Mouse (Mus musculus) lung, embryonic 15.5 days (tissue): ENCODE results near the gene Wasl. TPM values are rescaled to one million over a fixed set of nuclear protein-coding genes. Genes with fewer than 3 reads are reported as not detected.

Experiments
- ATAC-seq: fragments of 200-750 bp; cut with Nextera tagmentation; 2 replicates; pipeline ENCODE4 v1.8.0; 2017; ENCODE audit warnings: moderate number of reproducible peaks, borderline replicate concordance; ENCODE audit not compliant: low FRiP score, low TSS enrichment; ENCODE audit errors: extremely low read depth
- H3K27ac ChIP-seq: fragments of 300-500 bp; sonication (generic); 2 replicates; pipeline ENCODE4 v1.5.1; 2015; ENCODE audit warnings: moderate library complexity, mild to moderate bottlenecking, inconsistent platforms
- H3K27me3 ChIP-seq: fragments of 300-500 bp; sonication (generic); 2 replicates; pipeline ENCODE4 v1.6.1; 2015; ENCODE audit warnings: inconsistent platforms
- H3K36me3 ChIP-seq: fragments of 300-500 bp; sonication (generic); 2 replicates; pipeline ENCODE4 v1.6.1; 2015; ENCODE audit warnings: inconsistent platforms
- H3K4me1 ChIP-seq: fragments of 300-500 bp; sonication (generic); 2 replicates; pipeline ENCODE4 v1.6.1; 2015; ENCODE audit warnings: inconsistent platforms
- H3K4me2 ChIP-seq: fragments of 300-500 bp; sonication (generic); 2 replicates; pipeline ENCODE4 v1.6.1; 2015; ENCODE audit warnings: inconsistent platforms, mild to moderate bottlenecking, moderate library complexity
- H3K4me3 ChIP-seq: fragments of 300-500 bp; sonication (generic); 2 replicates; pipeline ENCODE4 v1.5.1; 2015; ENCODE audit warnings: mild to moderate bottlenecking, inconsistent platforms
- H3K9ac ChIP-seq: fragments of 300-500 bp; sonication (generic); 2 replicates; pipeline ENCODE4 v1.6.1; 2015; ENCODE audit warnings: inconsistent platforms
- H3K9me3 ChIP-seq: fragments of 300-500 bp; sonication (generic); 2 replicates; pipeline ENCODE4 v1.6.1; 2016; ENCODE audit warnings: inconsistent platforms
- WGBS: fragments of 180-500 bp; shearing (Covaris S2); methylation state at CpG from one replicate; pipeline ENCODE4 v1.1.7; 2015; 5-methylcytosine and 5-hydroxymethylcytosine counted together
- polyA plus RNA-seq: library from polyadenylated mRNA; unstranded; fragments of >200 nt; fragmentation: Nextera tagmentation; extraction: Ambion mirVana; gene quantifications from 2 replicates; pipeline ENCODE4 v1.2.1, GENCODE M21; 2015

Gene Wasl
- polyA plus RNA-seq, 1 experiment from 2014 or later: 68.5 TPM

GRCm38 (mm10) chr6:24572431-24572830 lies 92.4 kb downstream of the Wasl start:
- H3K27me3 ChIP-seq: no peaks in the 10 kb centered on the region
- H3K9me3 ChIP-seq: no peaks in the 10 kb centered on the region
- H3K4me1 ChIP-seq: no peaks in the 10 kb centered on the region
- WGBS: 89% methylated on average over 14 of the region's 14 CpGs
- no peak for ATAC-seq
- no peak overlapping the region for H3K9ac ChIP-seq
- no peak overlapping the region for H3K4me2 ChIP-seq
- H3K4me3 ChIP-seq: no peak overlapping the region
- H3K27ac ChIP-seq: no peak overlapping the region
- H3K36me3 ChIP-seq: no peaks in the 10 kb centered on the region

GRCm38 (mm10) chr6:24571126-24571525 lies 93.7 kb downstream of the Wasl start:
- Histone ChIP-seq H3K27me3 (no peaks in the 10 kb centered on the region), H3K9ac (no peak overlapping the region), H3K36me3 (no peaks in the 10 kb centered on the region), H3K4me1 (no peaks in the 10 kb centered on the region), H3K27ac (no peak overlapping the region), H3K4me2 (no peak overlapping the region), H3K4me3 (no peak overlapping the region), H3K9me3 (no peaks in the 10 kb centered on the region)
- WGBS: 44% methylated on average over 6 of the region's 6 CpGs
- peak; percentile 55 for ATAC-seq

GRCm38 (mm10) chr6:24570278-24570677 lies 94.5 kb downstream of the Wasl start:
- H3K4me3 ChIP-seq: no peak overlapping the region
- H3K9me3 ChIP-seq: no peaks in the 10 kb centered on the region
- H3K36me3 ChIP-seq: no peaks in the 10 kb centered on the region
- no peak overlapping the region for H3K4me2 ChIP-seq
- 59% methylated on average over 11 of the region's 11 CpGs for WGBS
- no peak overlapping the region for H3K9ac ChIP-seq
- no peaks in the 10 kb centered on the region for H3K4me1 ChIP-seq
- H3K27me3 ChIP-seq: no peaks in the 10 kb centered on the region
- no peak for ATAC-seq
- no peak overlapping the region for H3K27ac ChIP-seq

GRCm38 (mm10) chr6:24569711-24570110 lies 95.1 kb downstream of the Wasl start:
- ATAC-seq: no peak
- Histone ChIP-seq H3K4me1 (no peaks in the 10 kb centered on the region), H3K4me3 (no peak overlapping the region), H3K9me3 (no peaks in the 10 kb centered on the region), H3K4me2 (no peak overlapping the region), H3K9ac (no peak overlapping the region), H3K36me3 (no peaks in the 10 kb centered on the region), H3K27ac (no peak overlapping the region), H3K27me3 (no peaks in the 10 kb centered on the region)
- 81% methylated on average over 1 of the region's 1 CpGs for WGBS

GRCm38 (mm10) chr6:24568963-24569362 lies 95.8 kb downstream of the Wasl start:
- Histone ChIP-seq H3K4me3 (no peak overlapping the region), H3K27me3 (no peaks in the 10 kb centered on the region), H3K9me3 (no peaks in the 10 kb centered on the region), H3K27ac (no peak overlapping the region), H3K4me2 (no peak overlapping the region), H3K9ac (no peak overlapping the region), H3K4me1 (no peaks in the 10 kb centered on the region), H3K36me3 (no peaks in the 10 kb centered on the region)
- WGBS: 79% methylated on average over 5 of the region's 5 CpGs
- ATAC-seq: no peak

GRCm38 (mm10) chr6:24564886-24565285 lies 99.9 kb downstream of the Wasl start:
- no peak overlapping the region for H3K27ac ChIP-seq
- H3K4me1 ChIP-seq: no peaks in the 10 kb centered on the region
- no peaks in the 10 kb centered on the region for H3K27me3 ChIP-seq
- H3K36me3 ChIP-seq: no peaks in the 10 kb centered on the region
- H3K4me3 ChIP-seq: no peak overlapping the region
- H3K4me2 ChIP-seq: no peak overlapping the region
- no peak for ATAC-seq
- no peaks in the 10 kb centered on the region for H3K9me3 ChIP-seq
- H3K9ac ChIP-seq: no peak overlapping the region
- 79% methylated on average over 1 of the region's 1 CpGs for WGBS

- Histone ChIP-seq H3K9ac (no peak overlapping the region), H3K9me3 (no peaks in the 10 kb centered on the region), H3K27me3 (no peaks in the 10 kb centered on the region), H3K36me3 (no peaks in the 10 kb centered on the region), H3K4me1 (no peaks in the 10 kb centered on the region), H3K4me3 (no peak overlapping the region), H3K4me2 (no peak overlapping the region), H3K27ac (no peak overlapping the region)
- 58% methylated on average over 9 of the region's 9 CpGs for WGBS
- ATAC-seq: no peak
These were observed 100.7 kb downstream of the Wasl start for GRCm38 (mm10) chr6:24564081-24564480.

Other genes starting within 250 kb of the Wasl start
- 0.99 and 1.2 TPM in 2 replicates for gene Iqub, start 149.9 kb downstream of the Wasl start, polyA plus RNA-seq
- gene Ndufa5, start 137.0 kb downstream of the Wasl start, polyA plus RNA-seq: 290 and 320 TPM in 2 replicates
- gene Asb15, start 136.9 kb downstream of the Wasl start, polyA plus RNA-seq: not detected in 2 replicates
- 1.0 and 1.8 TPM in 2 replicates for gene Lmod2, start 67.2 kb downstream of the Wasl start, polyA plus RNA-seq
- not detected in 2 replicates for gene Hyal6, start 68.2 kb upstream of the Wasl start, polyA plus RNA-seq
- gene Hyal4, start 83.3 kb upstream of the Wasl start, polyA plus RNA-seq: not detected in 2 replicates
- gene Spam1, start 126.2 kb upstream of the Wasl start, polyA plus RNA-seq: not detected in 2 replicates
- gene Hyal5, start 193.0 kb upstream of the Wasl start, polyA plus RNA-seq: 0.10 TPM in 1 of 2 replicates, not detected in the other